Mouse (Mus musculus) heart, embryonic 14.5 days (tissue): Measurements from ENCODE around the gene Irf2bp2. TPM values are rescaled to one million over a fixed set of nuclear protein-coding genes. Genes with fewer than 3 reads are reported as not detected.
"Not testable (repeated sequence)": the region's sequence is repeated elsewhere in the genome, so short reads cannot be mapped to it uniquely, and the experiment has no call there.

ENCODE experiments used
- ATAC-seq: fragments of 200-750 bp; cut with Nextera tagmentation; 2 replicates; pipeline ENCODE4 v1.8.0; 2017; ENCODE audit warnings: low read depth, moderate TSS enrichment; ENCODE audit not compliant: insufficient number of reproducible peaks, insufficient read depth, low FRiP score
- H3K27ac ChIP-seq, 2 experiments: fragments of 200-500 bp in 1 of 2; fragments of 300-500 bp in 1 of 2; sonication (generic) in 1 of 2; replicated peaks in 1 of 2; 2 replicates each; pipeline ENCODE4 v1.5.1; 2012 to 2014; ENCODE audit warnings: low read depth in 2 of 2, low read length in 2 of 2, control low read depth in 1 of 2, mild to moderate bottlenecking in 1 of 2, mixed read lengths in 1 of 2; ENCODE audit not compliant: control insufficient read depth in 1 of 2, insufficient read depth in 1 of 2
- H3K27me3 ChIP-seq: fragments of 300-500 bp; sonication (generic); 2 replicates; pipeline ENCODE4 v1.6.1; 2014; ENCODE audit warnings: mild to moderate bottlenecking, low read length, control low read depth; ENCODE audit not compliant: control insufficient read depth, insufficient read depth
- H3K36me3 ChIP-seq: fragments of 300-500 bp; sonication (generic); 2 replicates; pipeline ENCODE4 v1.6.1; 2014; ENCODE audit warnings: mild to moderate bottlenecking, control low read depth, low read length, mixed read lengths; ENCODE audit not compliant: control insufficient read depth, insufficient read depth
- H3K4me1 ChIP-seq, 2 experiments: fragments of 200-500 bp in 1 of 2; fragments of 300-500 bp in 1 of 2; sonication (generic) in 1 of 2; 2 replicates each; pipeline ENCODE4 v1.6.1; 2012 to 2014; ENCODE audit warnings: low read length in 2 of 2, control low read depth in 1 of 2, mixed read lengths in 1 of 2; ENCODE audit not compliant: control insufficient read depth in 2 of 2, insufficient read depth in 2 of 2
- H3K4me2 ChIP-seq: fragments of 300-500 bp; sonication (generic); 2 replicates; pipeline ENCODE4 v1.6.1; 2014; ENCODE audit warnings: mild to moderate bottlenecking, low read length
- H3K4me3 ChIP-seq, 2 experiments: fragments of 200-500 bp in 1 of 2; fragments of 300-500 bp in 1 of 2; sonication (generic) in 1 of 2; 2 replicates each; pipeline ENCODE4 v1.5.1; 2012 to 2014; ENCODE audit warnings: low read length in 2 of 2, mild to moderate bottlenecking in 2 of 2, control low read depth in 1 of 2, low read depth in 1 of 2, moderate library complexity in 1 of 2; ENCODE audit not compliant: control insufficient read depth in 1 of 2, insufficient read depth in 1 of 2
- H3K9ac ChIP-seq: fragments of 300-500 bp; sonication (generic); 2 replicates; pipeline ENCODE4 v1.6.1; 2014; ENCODE audit warnings: mild to moderate bottlenecking, low read length
- H3K9me3 ChIP-seq: fragments of 300-500 bp; sonication (generic); 2 replicates; pipeline ENCODE4 v1.6.1; 2016; ENCODE audit warnings: low read length, control low read depth; ENCODE audit not compliant: control insufficient read depth
- WGBS: fragments of 180-500 bp; shearing (Covaris S2); extraction: QIAGEN DNeasy Blood & Tissue Kit; methylation state at CpG from one replicate; pipeline ENCODE4 v1.1.7; 2014; 5-methylcytosine and 5-hydroxymethylcytosine counted together
- polyA plus RNA-seq: library from polyadenylated mRNA; unstranded; fragments of >200 nt; fragmentation: Nextera tagmentation; extraction: Ambion mirVana; gene quantifications from 2 replicates; pipeline ENCODE4 v1.2.1, GENCODE M21; 2014

Irf2bp2 gene
- polyA plus RNA-seq, 1 experiment from 2014 or later = 9.1 TPM

DNA sequence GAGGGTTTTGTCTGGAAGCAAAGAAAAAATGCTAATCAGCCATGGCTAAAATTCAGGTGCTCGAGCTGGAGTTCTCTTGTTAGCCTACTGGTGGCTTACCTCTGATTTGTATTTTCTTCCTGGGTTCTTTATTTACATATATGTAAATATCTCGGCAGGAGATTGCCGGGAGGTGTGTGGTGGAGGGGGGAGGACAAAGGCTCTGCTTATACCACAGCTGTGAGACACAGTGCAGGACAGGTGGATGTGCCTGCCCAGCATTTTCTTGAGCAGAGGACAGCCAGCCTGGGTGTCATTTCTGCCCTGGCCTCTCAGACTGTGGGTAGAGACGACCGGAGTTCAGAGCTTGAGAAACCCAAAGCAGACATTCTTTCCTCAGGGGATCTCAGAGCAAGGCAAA is 7.5 kb upstream of the Irf2bp2 start:
- 33% methylated on average over 5 of the region's 5 CpGs for WGBS
- Histone ChIP-seq H3K36me3 (no peaks in the 10 kb centered on the region), H3K4me3 (no peak overlapping the region), H3K27ac (peak overlapping the region; percentile 25 to 68; a peak in 3 of 4 replicates), H3K4me2 (no peak overlapping the region), H3K27me3 (no peaks in the 10 kb centered on the region), H3K9me3 (no peaks in the 10 kb centered on the region), H3K4me1 (peaks cover 43 to 55% of the 10 kb centered on the region in 2 experiments), H3K9ac (no peak overlapping the region)
- ATAC-seq = no peak

DNA sequence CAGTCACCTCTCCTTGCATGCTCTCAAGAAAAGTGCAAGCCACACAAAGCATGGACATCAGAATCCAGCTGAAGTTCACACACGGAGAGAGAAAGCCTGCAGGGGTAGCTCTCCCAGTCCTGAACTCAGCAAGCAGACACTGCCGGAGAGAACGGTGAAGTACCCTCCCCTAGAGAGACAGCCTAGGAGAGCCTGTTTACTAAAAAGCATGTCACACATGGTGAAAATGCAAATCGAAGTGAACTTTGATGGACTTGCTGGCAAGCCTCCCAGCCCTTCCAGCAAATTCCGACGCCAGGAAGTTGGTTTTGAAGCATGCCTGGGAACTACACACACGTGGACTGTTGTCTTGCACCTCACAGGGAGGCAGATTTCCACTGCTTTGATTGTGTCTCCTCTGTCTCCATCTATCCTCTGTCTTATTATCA is 7.0 kb upstream of the Irf2bp2 start:
- no peaks in the 10 kb centered on the region for H3K27me3 ChIP-seq
- H3K4me2 ChIP-seq = peak overlapping the region; percentile 23; the same call in 1 of the 2 replicates
- ATAC-seq = no peak
- no peaks in the 10 kb centered on the region for H3K9me3 ChIP-seq
- H3K36me3 ChIP-seq = no peaks in the 10 kb centered on the region
- H3K27ac ChIP-seq = peak overlapping the region; percentile 25 to 68; a peak in 3 of 4 replicates
- WGBS = 2% methylated on average over 7 of the region's 7 CpGs
- peaks cover 43 to 55% of the 10 kb centered on the region in 2 experiments for H3K4me1 ChIP-seq
- H3K9ac ChIP-seq = 0 out of 2 replicates have a peak overlapping the region, but pooled peaks have one; percentile 41
- H3K4me3 ChIP-seq = no peak overlapping the region

DNA sequence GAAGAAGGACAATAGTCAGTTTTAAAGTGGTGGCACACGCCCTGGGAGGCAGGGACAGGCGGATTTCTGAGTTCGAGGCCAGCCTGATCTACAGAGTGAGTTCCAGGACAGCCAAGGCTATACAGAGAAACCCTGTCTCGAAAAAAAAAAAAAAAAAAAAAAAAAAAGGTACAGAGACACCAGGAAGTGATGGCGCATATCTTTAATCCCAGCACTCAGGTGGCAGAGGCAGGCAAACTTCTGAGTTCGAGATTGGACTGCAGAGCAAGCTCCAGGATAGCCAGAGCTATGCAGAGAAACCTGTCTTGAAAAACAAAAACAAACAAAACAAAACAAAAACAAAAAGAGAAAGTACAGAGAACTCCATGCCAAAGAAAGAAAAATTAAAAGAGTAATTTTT is 6.6 kb upstream of the Irf2bp2 start:
- not testable (repeated sequence) for H3K27me3 ChIP-seq, H3K36me3 ChIP-seq, H3K4me3 ChIP-seq, H3K9ac ChIP-seq, H3K9me3 ChIP-seq, ATAC-seq
- 78% methylated on average over 6 of the region's 6 CpGs for WGBS
- peak overlapping the region; percentile 23; the same call in 1 of the 2 replicates for H3K4me2 ChIP-seq
- H3K4me1 ChIP-seq = peaks cover 46 to 58% of the 10 kb centered on the region in 2 experiments
- peak overlapping the region in 1 of 2 experiments; percentile 68; a peak in 2 of 4 replicates for H3K27ac ChIP-seq

DNA sequence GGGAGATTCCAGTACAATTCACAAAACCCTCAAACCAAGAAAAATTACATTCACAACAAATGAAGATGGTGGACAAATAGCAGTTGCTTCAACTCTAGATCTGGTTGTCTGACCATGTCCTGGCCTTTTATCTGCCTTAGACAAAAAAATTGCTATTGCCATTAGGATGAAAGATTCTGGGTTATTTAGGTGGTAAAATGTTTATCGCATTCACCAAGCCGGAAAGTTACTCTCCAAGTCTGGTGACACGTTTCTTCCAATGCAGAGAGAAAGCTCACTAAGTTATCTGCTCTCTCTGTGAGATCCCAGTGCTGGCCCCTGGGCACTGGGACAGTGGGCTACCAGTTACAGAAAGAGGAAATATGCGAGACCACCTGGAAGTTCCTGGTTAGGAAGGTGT is 5.5 kb upstream of the Irf2bp2 start:
- no peak for ATAC-seq
- Histone ChIP-seq H3K27me3 (no peaks in the 10 kb centered on the region), H3K9ac (no peak overlapping the region), H3K36me3 (no peaks in the 10 kb centered on the region), H3K4me1 (peaks cover 53 to 66% of the 10 kb centered on the region in 2 experiments), H3K4me2 (no peak overlapping the region), H3K4me3 (no peak overlapping the region), H3K9me3 (no peaks in the 10 kb centered on the region), H3K27ac (no peak overlapping the region)
- 75% methylated on average over 4 of the region's 4 CpGs for WGBS

DNA sequence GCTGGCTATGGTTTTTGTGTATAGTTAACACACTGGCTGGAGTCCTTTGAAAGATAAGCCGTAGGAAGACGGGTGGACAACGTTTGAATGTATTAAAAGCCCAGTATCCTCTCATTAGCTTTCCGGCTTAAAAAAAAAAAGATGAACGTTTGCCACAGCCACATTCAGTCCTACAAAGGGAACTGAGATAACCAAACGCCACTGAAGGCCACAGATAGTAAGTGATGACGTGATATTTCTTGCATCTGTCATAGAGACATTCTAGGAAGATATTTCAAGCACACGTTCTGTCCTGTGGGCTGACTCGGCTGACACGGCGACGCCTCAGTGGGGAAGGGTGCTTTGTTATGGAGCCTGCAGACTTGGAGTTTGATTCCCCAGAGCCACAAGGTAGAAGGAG is 4.4 kb upstream of the Irf2bp2 start:
- Histone ChIP-seq H3K4me2 (peak overlapping the region; percentile 6; the same call in 1 of the 2 replicates), H3K9me3 (no peaks in the 10 kb centered on the region), H3K27ac (peak overlapping the region; percentile 80 to 100), H3K36me3 (no peaks in the 10 kb centered on the region), H3K4me3 (no peak overlapping the region), H3K4me1 (peaks cover 45 to 59% of the 10 kb centered on the region in 2 experiments), H3K27me3 (no peaks in the 10 kb centered on the region), H3K9ac (peak overlapping the region; percentile 41)
- ATAC-seq = no peak
- WGBS = 2% methylated on average over 12 of the region's 12 CpGs

DNA sequence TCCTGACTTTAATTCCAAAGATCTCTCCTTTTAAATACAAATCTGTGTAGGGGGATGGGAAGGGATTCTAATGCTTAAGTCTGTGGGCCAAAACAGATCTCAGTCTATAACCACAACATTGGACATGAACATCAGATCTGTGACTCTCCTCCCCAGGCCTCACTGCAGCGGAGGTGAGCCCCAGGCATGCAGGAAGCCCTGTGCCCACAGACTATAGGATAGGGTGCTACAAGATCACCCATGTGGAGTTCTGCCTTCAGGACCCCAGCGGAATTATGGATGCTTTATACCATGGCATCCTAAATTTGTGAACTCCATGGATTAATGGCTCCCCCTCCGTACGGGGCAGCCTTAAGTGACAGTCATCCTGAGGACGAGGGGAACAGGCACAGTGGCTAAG is 2.9 kb upstream of the Irf2bp2 start:
- H3K9ac ChIP-seq = peak overlapping the region; percentile 100
- H3K4me3 ChIP-seq = peak overlapping the region in 1 of 2 experiments; percentile 100; a peak in 2 of 4 replicates
- H3K36me3 ChIP-seq = peaks cover 9% of the 10 kb centered on the region
- 66% methylated on average over 5 of the region's 5 CpGs for WGBS
- peak overlapping the region; percentile 89 for H3K4me2 ChIP-seq
- ATAC-seq = no peak
- no peaks in the 10 kb centered on the region for H3K27me3 ChIP-seq
- peak overlapping the region; percentile 99 to 100 for H3K27ac ChIP-seq
- H3K4me1 ChIP-seq = peaks cover 40 to 51% of the 10 kb centered on the region in 2 experiments
- no peaks in the 10 kb centered on the region for H3K9me3 ChIP-seq

DNA sequence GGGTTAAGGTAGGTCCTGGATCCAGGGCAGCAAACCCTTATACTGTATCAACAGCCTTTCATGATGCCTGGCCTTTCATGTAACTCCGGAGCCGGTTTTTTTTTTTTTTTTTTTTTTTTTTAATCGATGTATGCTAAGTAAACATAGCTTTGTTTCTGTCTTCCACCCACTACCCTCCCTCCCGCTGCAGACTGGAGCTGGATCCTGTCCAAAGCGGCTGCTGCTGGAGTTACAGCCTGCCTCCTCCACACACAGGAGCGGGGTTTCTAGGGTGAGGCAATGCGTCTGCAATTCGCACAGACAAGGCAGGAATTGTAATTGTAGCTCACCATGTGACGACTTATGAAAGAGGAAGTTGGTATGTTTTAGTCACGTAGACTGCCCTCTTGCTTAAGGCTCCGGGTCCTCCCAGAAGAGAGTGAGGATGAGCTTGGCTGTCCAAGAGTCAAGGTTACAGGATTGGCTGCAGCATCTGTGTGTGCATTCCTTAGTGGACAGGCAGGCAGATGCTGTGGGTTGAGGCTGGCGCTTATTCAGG is 2.4 kb upstream of the Irf2bp2 start:
- peak overlapping the region; percentile 100 for H3K9ac ChIP-seq
- H3K4me1 ChIP-seq = peaks cover 36 to 46% of the 10 kb centered on the region in 2 experiments
- H3K4me2 ChIP-seq = peak overlapping the region; percentile 89
- under 1% methylated on average over 12 of the region's 12 CpGs for WGBS
- ATAC-seq = peak; percentile 40
- H3K4me3 ChIP-seq = peak overlapping the region; percentile 67 to 100
- peaks cover 15% of the 10 kb centered on the region for H3K36me3 ChIP-seq
- no peaks in the 10 kb centered on the region for H3K27me3 ChIP-seq
- peak overlapping the region; percentile 99 to 100 for H3K27ac ChIP-seq
- H3K9me3 ChIP-seq = no peaks in the 10 kb centered on the region
